Mouse (Mus musculus): ENCODE results near the gene Ccnc. TPM values are rescaled to one million over a fixed set of nuclear protein-coding genes. Genes with fewer than 3 reads are reported as not detected.

Ccnc gene
- polyA plus RNA-seq, 1 experiment from 2014 or later, result 79.5 TPM

Other genes starting within 250 kb of the Ccnc start
- 6.8 and 8.8 TPM in 2 replicates for gene Prdm13, start 41.7 kb upstream of the Ccnc start, polyA plus RNA-seq (2014; fragmentation: Nextera tagmentation; extraction: Ambion mirVana)
- 10.7 and 15.2 TPM in 2 replicates for gene Usp45, start 39.5 kb downstream of the Ccnc start, polyA plus RNA-seq (2014; fragmentation: Nextera tagmentation; extraction: Ambion mirVana)
- 23.0 and 27.5 TPM in 2 replicates for gene Tstd3, start 39.5 kb downstream of the Ccnc start, polyA plus RNA-seq (2014; fragmentation: Nextera tagmentation; extraction: Ambion mirVana)
- 157 and 163 TPM in 2 replicates for gene Pnisr, start 119.9 kb downstream of the Ccnc start, polyA plus RNA-seq (2014; fragmentation: Nextera tagmentation; extraction: Ambion mirVana)
- gene Coq3, start 152.0 kb downstream of the Ccnc start, polyA plus RNA-seq (2014; fragmentation: Nextera tagmentation; extraction: Ambion mirVana), result 12.3 and 13.8 TPM in 2 replicates
- gene Faxc, start 203.6 kb downstream of the Ccnc start, polyA plus RNA-seq (2014; fragmentation: Nextera tagmentation; extraction: Ambion mirVana), result 27.8 and 31.1 TPM in 2 replicates

All from neural tube, embryonic 11.5 days (tissue).